In the genomic region with DNA sequence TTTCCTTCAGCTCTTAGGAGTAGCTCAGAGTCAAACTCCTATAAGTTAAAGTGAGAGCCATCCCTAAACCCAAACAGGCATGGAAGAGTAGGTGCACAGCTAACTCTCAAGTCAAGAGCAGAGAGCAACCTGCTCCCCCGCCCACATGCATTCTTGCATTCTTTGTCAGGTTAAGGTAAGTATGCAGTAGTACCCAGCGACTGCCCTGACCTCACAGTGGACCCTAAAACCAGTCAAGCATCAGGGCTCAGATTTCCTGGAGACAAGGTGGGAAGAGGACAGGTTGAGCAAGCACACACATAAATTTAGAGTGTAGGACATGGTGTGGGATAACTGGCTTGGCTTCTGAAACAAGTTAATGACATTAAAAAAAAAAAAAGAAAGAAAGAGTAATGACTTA, we compare ENCODE assay signal across 26 mouse cellular contexts. TPM values are rescaled to one million over a fixed set of nuclear protein-coding genes. Genes with fewer than 3 reads are reported as not detected.
DNase-seq lines count a peak whose midpoint lies in the region; ATAC-seq lines count a peak whose summit lies in the region.
"Had no signal": no experiment of that assay in that cellular context is flagged by ENCODE, and none has a peak within 500 bp of the region (broad histone marks: within the 10 kb centered on the region; RNA-seq: fewer than 3 reads in every experiment).

No protein-coding gene starts in this region.

- no peaks in the 10 kb centered on the region for H3K36me3 ChIP-seq in kidney, embryonic 15.5 days
- H3K36me3 ChIP-seq: embryonic facial prominence, embryonic 10.5 days; embryonic facial prominence, embryonic 13.5 days; forebrain, embryonic 12.5 days; forebrain, embryonic 15.5 days; heart, embryonic 10.5 days; heart, embryonic 13.5 days; hindbrain, embryonic 12.5 days; hindbrain, embryonic 15.5 days had no signal

- no peaks in the 10 kb centered on the region for H3K9me3 ChIP-seq in kidney, embryonic 15.5 days (replicated peaks)
- H3K9me3 ChIP-seq: embryonic facial prominence, embryonic 10.5 days; embryonic facial prominence, embryonic 13.5 days; forebrain, embryonic 12.5 days; forebrain, embryonic 15.5 days; heart, embryonic 10.5 days; heart, embryonic 13.5 days; hindbrain, embryonic 12.5 days; hindbrain, embryonic 15.5 days had no signal

- ATAC-seq in kidney, embryonic 15.5 days (replicated peaks; ENCODE audit: low FRiP score) = peak; percentile 50
- ATAC-seq: activated CD4-positive, CD25-positive, alpha-beta regulatory T cell, adult 4 months; forebrain, embryonic 15.5 days had no signal

- H3K9ac ChIP-seq in kidney, embryonic 15.5 days = no peak overlapping the region
- H3K9ac ChIP-seq: embryonic facial prominence, embryonic 13.5 days; forebrain, embryonic 12.5 days; forebrain, embryonic 15.5 days; heart, embryonic 13.5 days; hindbrain, embryonic 12.5 days; hindbrain, embryonic 15.5 days had no signal

- H3K4me1 ChIP-seq in kidney, embryonic 15.5 days = peaks cover 17% of the 10 kb centered on the region

- intact Hi-C loops in heart, postnatal 14 days (cut with DNase I) = no loop called here

- H3K4me3 ChIP-seq in kidney, embryonic 15.5 days (replicated peaks) = no peak overlapping the region
- H3K4me3 ChIP-seq: embryonic facial prominence, embryonic 10.5 days; embryonic facial prominence, embryonic 13.5 days; erythroblast, embryonic 14.5 days; forebrain, embryonic 12.5 days; forebrain, embryonic 15.5 days; heart, adult 2 months; heart, embryonic 10.5 days; heart, embryonic 13.5 days; hindbrain, embryonic 12.5 days; hindbrain, embryonic 15.5 days had no signal

- H3K4me2 ChIP-seq in kidney, embryonic 15.5 days = no peak overlapping the region
- H3K4me2 ChIP-seq: forebrain, embryonic 12.5 days; forebrain, embryonic 15.5 days; heart, embryonic 13.5 days; hindbrain, embryonic 12.5 days; hindbrain, embryonic 15.5 days had no signal

- H3K27ac ChIP-seq in kidney, embryonic 15.5 days = no peak overlapping the region; the same call in 1 of the 2 replicates
- H3K27ac ChIP-seq: embryonic facial prominence, embryonic 10.5 days; embryonic facial prominence, embryonic 13.5 days; forebrain, embryonic 12.5 days; forebrain, embryonic 15.5 days; heart, adult 2 months; heart, embryonic 10.5 days; heart, embryonic 13.5 days; hindbrain, embryonic 12.5 days; hindbrain, embryonic 15.5 days had no signal

- WGBS in kidney, embryonic 15.5 days = 43% methylated on average over 2 of the region's 2 CpGs

- no peaks in the 10 kb centered on the region for H3K27me3 ChIP-seq in kidney, embryonic 15.5 days
- H3K27me3 ChIP-seq: embryonic facial prominence, embryonic 13.5 days; forebrain, embryonic 12.5 days; forebrain, embryonic 15.5 days; heart, embryonic 13.5 days; hindbrain, embryonic 12.5 days; hindbrain, embryonic 15.5 days had no signal

- peak; percentile 27 for DNase-seq in heart, adult 11 months
- no peak for DNase-seq in heart, postnatal 14 days
- DNase-seq in kidney, adult 8-10 months = no peak
- peak; percentile 21 for DNase-seq in kidney, postnatal 10 days
- no peak for DNase-seq in kidney, adult 11 months
- DNase-seq: adrenal gland, adult 8-10 months; adrenal gland, postnatal 25 days; cerebellum, adult 11-12 months; cerebellum, adult 8-10 months; cerebellum, postnatal 10 days; cerebellum, postnatal 36 days; embryo, embryonic 11 days; gastrocnemius, postnatal 25 days; heart, adult 2 months had no signal

RNA-seq across cellular contexts. Expression of a gene that starts 37.7 kb away (rescaled TPM):
- total RNA-seq in heart, postnatal 14 days (2021) = 10 to 100 TPM; 13.5 to 17.1 TPM
- polyA plus RNA-seq in kidney, embryonic 15.5 days (2015; fragmentation: Nextera tagmentation; extraction: Ambion mirVana) = 8.2 and 8.3 TPM in 2 replicates
- total RNA-seq: hematopoietic stem cell, adult 5-6 weeks had no signal

Comparison
In these comparisons a context has a peak if more than half of its experiments do, and no peak if none do; other contexts are left out.
1. DNase-seq: peak in heart, adult 11 months (single experiment) and kidney, postnatal 10 days (single experiment); none in heart, postnatal 14 days (0 of 2), kidney, adult 8-10 months (0 of 2) and kidney, adult 11 months (single experiment).